Mouse (Mus musculus) cerebellum, adult 9-10 months (tissue): Measurements from ENCODE around the gene Olfr156.
A peak's percentile ranks its signal among the peaks of the same experiment; 100 is the strongest.
"Not testable (repeated sequence)": the region's sequence is repeated elsewhere in the genome, so short reads cannot be mapped to it uniquely, and the experiment has no call there.

ENCODE experiments used
- DNase-seq: peaks from one replicate; pipeline ENCODE4 v3.0.0; 2022

The Olfr156 gene

DNA sequence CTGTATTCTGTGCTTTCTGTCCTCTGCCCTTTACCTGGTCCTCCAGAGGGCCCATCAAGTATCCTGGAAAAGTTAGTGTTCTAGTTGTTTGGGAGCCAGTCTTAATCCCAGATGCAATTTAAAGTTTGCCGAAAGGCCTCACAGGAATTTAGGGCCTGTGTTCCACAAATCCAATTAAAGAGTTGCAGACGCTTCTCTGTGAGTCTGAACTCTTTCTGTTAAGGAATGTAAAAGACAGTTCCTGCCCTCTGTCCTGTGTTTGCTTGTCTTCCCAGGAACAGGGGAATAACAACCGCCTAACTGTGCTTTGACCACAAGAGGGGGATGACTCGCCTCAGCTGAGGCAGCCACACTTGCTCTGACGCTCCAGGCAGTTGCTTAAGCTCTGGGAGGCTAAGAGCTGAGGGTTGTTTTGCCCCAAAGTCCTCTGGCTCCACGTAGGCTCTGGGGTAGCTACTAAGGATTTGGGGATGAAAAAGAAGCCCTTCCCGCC is at the start of gene Olfr156:
Gene Olfr156 (minus strand): TSS at position 51 of the 493 bp plus-strand sequence.
- DNase-seq = no peak

DNA sequence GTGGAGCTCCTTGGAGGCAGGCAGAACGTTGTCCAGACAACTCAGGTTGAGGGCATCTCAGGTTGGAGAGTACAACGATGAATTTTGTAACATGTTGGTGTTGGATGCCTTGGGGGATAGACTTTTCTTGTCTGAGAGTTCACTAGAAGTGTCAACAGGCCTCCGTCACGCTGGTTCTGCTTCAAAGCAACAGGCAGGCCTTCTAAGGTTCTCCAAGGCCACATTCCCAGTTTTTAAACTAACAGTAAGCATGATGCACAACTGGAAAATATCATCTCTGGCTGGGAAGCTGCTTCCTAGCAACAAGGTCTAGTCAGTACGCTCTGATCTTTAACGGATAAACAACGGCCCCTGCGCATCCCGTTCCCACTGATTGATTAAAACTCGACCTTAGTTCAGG is 46.1 kb upstream of the Olfr156 start:
- DNase-seq = no peak

DNA sequence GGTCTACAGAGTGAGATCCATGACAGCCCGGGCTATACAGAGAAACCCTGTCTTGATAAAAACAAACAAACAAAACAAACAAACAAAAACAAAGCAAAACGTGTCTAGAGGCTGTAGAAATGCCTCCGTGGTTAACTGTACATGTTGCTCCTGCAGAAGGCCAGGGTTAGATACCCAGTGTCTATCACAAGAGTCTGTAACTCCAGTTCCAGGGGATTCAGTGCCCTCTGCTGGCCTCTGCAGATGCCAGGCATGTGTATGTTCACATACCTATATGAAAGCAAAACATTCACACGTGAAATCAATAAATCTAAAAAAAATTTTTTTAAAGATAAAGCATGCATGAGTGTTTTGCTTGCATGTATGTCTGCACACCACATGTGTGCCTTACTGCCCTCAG is 39.6 kb upstream of the Olfr156 start:
- DNase-seq = no peak

DNA sequence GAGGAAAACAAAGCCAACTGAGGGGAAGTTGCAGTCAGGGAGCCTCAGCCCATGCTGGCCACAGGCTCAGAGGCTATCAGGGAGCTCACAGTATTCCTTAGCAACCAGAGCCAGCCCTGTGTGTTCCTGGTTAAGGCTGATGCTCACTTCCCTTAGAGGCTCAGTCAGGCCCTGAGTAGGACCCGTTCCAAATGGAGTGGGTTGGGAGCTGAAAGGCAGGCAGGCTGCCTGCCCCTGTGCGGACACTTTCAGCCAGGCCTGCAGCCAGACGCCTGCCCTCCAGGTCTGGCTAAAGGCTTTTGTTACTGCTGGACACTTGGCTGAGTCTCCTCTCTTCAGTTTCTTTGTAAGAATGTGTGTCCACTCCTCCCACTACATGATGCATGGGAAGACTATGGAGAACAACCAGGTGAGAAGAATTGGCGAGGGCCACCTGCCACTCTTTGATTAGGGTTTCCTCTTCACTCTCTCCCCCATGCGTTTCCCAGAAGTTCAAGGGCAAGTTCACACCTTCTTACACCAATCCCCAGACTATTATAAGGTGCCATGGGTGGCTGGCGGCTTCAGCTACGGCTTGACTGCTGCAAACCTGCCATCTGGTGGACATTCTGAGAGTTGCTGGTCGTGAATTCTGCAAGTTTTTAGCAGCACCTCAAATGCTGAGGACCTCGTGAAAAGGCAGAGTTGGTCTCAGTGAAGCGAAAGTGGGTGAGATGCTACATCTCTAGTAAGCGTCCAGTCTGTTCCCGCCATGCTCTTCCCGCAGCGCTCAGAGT is 37.2 kb upstream of the Olfr156 start:
- peak; percentile 65 for DNase-seq

DNA sequence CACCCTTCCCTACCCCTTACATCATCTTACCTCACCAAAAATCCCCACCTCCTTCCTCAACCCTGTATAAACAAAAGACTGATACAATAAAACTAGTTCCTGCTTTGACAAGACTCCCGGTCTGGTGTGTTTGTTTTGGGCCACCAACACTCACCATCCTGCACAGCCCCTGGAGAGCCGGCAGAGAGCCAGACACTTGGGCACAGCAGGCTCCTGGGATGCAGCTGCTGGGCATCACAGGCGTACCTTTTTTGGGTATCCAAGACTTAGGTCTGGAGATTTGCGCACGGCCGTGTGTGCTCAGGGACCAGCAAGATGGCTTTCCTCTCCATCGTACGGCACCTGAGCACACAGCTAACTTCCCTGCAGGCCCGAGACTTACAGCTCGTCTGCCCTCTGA is 36.2 kb upstream of the Olfr156 start:
- no peak for DNase-seq

DNA sequence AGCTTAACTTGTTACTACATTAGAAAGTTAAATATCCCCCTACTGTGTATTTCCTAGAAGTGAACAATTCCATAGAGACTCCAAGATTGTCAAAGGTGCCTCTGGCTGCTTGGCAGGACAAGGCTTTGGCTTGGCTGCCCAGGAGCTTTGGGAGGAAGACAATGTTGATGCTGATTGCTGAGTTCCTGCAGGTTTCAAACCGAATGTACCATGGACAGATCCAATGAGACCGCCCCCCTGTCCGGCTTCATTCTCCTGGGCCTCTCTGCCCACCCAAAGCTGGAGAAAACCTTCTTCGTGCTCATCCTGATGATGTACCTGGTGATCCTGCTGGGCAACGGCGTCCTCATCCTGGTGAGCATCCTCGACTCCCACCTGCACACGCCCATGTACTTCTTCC is 30.4 kb upstream of the Olfr156 start:
- no peak for DNase-seq

DNA sequence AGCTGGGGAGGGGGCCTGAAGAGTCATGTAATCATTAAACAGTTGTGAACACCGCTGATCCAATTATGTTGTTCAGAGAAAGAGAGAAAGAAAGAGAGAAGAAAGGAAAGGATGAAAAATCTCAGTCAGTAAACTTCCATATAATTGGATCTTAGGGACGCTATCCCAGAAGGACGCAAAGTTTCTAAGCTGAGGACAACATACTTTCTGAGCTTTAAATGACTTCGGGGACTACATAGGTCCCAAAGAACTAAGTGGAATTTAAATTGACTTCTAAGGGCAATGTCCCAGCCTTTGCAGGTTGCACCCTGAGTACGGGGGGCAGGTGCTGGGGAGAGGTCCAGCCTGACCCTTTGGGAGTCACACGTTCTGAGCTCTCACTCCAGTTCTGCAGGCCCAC is 27.6 kb upstream of the Olfr156 start, which contains the start of gene Olfr155:
Gene Olfr155 (plus strand): TSS at position 301 of the 400 bp plus-strand sequence.
- no peak for DNase-seq

DNA sequence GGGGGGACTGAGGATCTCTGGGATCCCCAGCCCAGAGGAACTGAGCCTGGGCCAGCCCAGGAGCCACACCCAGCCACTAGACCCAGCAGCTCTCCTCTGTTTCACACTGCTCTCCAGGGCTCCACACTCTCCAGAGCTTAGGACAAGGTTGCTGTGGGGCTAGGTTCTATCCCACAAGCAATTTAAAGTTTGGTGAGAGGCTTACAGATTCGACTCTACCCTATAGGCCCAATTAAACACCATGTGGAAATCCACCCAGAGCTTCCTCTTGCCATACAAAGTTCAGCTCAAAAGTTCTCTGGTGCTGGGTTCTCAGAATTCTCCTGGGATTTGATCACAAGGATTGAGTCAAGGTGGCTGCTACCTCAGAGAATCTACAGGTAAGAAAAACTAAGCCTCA is 16.4 kb upstream of the Olfr156 start, which contains the start of gene Olfr157:
Gene Olfr157 (minus strand): TSS at position 101 of the 400 bp plus-strand sequence.
- no peak for DNase-seq

DNA sequence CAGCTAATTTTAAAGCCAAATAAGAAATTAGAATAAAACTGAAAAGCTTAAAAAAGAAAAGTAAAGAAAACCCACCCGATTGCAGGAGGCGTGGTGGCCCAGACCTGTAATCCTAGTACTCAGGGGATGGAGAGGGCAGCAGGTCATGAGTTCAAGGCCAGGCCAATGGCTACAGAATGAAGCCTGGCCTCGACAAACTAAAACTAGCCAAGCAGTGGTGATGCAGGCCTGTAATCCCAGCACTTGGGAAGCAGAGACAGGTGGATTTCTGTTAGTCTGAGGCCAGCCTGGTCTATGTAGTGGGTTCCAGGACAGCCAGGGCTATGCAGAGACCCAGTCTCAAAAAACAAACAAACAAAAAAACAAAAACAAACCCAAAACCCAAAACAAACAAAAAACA is 14.6 kb upstream of the Olfr156 start:
- no peak for DNase-seq

DNA sequence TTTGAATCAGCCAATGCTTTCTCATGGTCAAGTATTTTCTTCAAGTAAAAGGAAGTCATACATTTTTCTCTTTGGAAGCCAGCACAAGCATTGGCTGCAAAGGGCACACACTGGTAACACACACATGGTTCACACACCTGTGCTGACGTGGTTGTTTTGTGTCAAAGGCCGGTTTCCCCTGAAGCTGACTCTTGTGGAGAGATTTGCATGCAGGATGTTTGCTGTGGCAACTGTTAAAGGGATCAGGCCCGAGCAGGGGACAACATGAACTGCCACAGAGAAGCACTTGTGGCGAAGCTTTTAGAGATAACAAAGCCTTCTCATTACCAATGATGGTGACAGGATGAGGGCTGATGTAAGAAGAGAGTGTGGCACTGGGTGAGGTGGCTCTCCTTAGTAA is 11.1 kb upstream of the Olfr156 start:
- DNase-seq = no peak

DNA sequence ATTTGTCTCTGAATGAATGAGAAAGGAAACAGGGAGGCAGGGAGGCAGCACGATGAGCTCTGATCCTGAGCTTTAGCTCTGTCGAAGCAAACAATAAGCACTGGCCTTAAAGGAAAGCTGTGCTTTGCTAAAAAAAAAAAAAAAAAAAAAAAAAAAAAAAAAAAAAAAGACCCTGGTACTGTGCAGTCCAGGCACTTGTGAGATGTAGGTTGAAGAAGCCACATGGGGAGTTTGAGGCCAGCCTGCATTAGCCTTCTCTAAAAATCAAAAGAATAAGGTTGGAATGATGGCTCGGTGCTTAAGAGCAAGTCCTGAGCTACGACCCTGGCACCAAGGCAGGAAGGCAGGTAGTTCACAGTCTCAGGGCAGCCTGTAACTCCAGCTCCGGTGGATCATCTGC is 10.1 kb upstream of the Olfr156 start:
- no peak for DNase-seq

DNA sequence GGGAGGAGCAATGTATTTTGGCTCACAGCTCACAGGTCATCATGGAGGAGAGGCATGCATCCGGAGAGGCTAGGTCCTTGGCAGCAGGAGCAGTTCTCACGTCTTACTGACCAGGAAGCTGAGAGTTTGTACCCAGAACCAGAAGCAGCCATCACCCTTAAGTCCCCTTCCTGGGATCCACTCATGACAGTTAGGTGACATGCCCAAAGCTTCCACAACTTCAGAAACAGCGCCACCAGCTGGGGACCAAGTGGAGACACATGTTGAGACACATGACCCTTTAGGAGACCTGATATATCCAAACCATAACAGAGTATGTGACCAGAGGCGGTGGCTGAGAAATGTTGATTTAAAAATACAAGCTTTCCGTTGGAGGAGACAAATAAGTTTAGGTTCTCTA is 8.3 kb upstream of the Olfr156 start:
- DNase-seq = no peak

DNA sequence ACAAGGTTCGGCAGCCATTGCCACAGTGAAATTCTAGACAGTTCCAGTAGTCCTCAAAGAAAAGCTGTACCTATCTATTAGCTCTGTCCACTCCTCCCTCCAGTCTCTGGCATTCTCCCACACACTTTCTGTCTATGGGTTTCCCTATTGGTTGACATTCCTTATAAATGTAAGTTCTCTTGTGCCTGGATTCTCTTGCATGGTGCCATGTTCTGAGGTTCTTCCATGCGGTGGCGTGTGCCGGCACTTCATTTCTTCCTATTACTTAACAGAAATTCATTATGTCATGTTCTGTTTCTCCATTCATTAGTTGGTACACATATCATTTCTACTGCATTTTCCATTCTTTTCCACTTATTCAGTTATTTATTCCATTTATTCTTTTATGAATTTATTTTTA is 5.1 kb upstream of the Olfr156 start:
- DNase-seq = no peak

DNA sequence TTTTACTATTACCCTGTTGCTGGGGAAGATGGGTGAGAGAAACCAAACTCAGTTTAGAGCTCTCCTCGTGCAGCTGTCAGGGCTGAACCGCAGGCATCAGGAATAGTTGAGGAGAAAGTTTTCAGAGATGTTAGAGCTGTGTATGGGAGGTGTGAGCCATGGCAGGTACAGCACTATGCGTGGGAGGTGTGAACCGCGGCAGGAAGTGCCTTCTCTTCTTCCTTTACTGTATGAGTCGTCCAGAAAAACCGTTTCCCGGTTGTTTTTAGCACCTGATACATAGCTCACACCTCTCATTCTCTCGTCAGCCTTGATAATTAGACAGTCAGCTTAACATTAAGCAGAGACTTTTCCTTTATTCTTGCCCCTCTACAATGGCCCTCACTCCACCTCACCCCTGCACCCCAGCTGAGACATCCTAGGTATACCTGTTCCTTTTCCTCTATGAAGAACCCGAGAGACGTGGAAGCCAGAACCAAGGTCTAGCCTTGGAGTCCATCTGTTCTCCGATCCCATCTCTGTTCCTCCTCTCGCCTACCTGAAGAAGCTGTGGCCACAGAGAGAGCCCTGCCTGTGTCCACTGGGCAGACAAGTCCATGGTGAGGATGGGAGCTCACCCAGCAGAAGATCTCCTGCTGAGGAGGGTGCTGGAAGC is 672 bp downstream of the Olfr156 start:
- no peak for DNase-seq

DNA sequence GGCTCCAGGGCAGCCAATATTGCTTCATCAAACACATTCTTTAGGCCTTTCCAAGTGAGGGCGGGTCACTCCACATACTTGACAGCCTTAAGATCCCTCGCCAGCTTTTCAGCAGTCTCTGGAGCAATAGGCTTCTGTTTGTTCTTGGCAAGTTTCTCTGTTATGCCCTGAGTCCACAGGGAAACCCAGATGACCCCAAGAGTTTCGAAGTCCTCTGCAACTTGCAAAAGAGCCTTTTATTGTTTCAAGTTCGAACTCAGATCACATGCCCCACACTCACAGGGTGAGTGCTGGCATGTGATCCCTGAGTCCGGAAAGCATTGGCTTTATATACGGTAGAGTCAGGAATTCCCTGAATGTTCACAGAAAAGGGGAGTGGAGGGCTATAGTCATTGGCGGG is 24.8 kb downstream of the Olfr156 start:
- DNase-seq = no peak

DNA sequence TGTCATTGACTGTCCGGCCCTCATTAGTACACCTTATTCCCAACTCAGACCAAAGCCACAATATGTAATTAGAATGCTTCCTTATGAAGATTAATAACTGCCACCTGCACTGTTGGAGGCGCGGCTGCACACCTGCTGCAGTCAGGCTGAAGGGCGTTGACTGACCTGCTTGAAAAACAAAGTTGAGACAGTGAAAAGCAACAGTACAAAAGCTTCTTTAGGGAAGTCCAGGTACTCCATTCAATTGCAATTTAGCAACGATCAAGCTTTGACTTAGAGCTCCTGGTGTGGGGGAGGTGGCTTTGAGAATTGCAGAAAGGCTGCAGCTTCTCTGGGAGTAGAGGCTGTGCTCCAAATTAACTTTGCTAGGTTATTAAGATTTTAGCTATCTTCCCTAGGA is 27.9 kb downstream of the Olfr156 start:
- not testable (repeated sequence) for DNase-seq

DNA sequence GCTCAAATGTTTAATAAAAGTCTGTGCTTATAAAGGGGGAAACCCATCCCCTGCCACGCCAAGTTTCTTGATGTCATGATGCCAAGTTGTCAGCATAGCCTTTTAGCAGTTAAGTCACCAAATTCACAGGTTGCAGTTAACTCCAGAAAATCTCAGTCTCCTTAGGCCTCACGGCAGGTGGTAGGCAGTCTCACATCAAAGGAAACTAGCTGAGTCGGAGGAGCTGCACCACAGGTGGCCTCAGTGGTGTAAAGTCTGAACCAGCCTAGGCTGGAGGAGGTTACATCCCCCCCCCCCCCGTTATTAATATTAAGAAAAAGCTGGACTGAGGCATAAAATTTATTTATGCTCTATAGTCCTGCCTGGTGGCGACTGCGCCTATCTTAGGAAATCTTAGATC is 28.4 kb downstream of the Olfr156 start:
- DNase-seq = no peak

DNA sequence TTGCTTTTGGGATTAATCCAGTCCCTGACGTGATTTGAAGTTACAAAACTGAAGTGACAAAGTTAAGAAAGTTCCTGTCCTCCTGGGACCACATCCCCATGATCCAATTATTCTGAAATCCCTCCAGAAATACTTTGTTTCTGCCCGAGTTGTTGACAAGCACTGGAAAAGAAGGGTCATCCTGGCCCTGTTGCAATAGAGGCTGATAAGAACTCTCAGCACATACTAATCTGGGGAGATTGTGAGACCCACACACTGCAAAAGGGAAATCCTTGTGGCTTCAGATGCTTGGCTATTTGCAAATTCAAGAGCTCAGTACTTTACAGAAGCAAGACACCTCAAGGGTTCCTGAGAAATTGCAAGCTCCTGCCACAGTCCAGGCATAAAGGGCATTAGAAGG is 51.4 kb downstream of the Olfr156 start:
- DNase-seq = no peak

DNA sequence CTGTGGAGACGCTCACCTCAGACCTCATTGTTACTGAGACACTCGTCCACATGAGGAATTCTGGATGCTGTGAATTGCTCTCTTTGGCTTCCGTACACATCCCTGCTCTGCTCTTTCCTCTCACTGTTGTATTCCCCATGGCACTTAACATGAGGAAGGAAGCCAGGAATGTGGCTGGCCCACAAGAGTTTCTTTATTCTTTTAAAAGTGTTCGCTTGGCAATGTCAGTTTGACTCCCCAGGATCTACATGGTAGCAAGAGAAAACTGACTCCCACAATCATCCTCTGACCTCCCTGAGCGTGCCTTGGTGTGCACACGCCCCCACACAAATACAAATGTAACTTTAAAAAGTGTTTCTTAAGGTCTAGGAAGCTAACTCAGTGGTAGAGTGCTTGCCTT is 52.1 kb downstream of the Olfr156 start:
- no peak for DNase-seq

DNA sequence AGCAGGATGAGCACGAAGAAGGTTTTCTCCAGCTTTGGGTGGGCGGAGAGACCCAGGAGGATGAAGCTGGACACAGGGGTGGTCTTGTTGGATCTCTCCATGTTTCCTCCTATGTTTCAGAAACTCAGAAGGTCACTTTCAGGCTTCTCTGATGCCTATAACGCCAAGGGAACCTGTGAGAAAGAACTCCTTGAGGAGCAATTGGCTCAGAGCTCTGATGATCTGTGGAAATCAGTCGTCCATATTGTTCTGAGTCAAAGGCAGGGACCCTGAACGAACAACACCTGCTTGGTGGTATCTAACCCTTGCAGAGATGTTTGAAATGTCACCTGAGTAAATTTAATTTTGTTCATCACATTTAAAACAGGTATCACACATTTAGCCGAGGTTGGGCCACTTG is 52.8 kb downstream of the Olfr156 start, which contains the start of gene Olfr159:
Gene Olfr159 (minus strand): TSS at position 101 of the 400 bp plus-strand sequence.
- DNase-seq = no peak
